Mouse (Mus musculus) lung, adult 18-20 months (tissue): Measurements from ENCODE around the gene Gcg.

Source experiments
- DNase-seq, 2 experiments: peaks; one replicate each; pipeline ENCODE4 v3.0.0; 2022; ENCODE audit warnings: mixed read lengths in 2 of 2

The Gcg gene

DNA sequence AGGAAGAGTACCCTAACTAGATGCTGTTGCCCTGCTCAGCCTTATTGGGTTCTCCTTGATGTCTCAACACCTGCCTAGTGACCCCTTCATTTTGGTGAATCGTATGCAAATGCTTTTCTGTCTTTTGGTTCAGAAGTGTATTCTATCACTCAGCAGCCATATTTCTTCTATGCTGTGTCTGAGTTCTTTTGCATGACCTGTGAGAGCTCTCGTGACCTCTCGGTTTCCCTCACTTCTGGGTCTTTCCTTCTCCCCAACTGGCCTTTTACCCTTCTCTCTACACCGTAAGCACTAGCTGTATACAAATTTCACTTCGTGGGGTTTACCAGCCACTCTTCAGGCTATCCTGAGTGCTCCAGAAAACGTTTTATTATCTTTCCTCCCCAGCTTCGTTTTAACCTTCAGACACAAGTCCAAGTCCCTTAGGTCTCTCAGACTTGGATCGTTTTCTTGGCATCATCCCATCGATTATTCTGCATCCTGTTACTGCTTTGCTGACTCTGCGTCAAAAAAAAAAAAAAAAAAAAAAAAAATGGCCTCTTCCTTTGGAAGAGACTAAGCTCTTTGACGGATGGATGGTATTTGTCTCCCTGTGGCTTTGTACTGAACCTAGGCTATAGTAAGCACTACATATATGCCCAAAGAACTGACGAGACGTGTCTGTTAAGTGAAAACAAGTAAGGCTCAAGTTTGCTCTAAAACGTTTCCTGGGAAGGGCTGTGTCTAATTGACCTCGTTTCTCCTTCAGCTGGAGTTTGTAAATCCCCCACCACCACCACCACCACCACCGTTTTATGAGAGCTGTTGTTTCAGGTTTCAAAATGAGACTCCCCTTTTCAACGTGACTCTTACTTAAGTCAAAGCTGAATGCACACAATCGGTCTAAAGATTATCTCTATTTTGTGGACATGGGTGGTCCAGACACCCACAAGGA lies 23.9 kb downstream of the Gcg start:
- DNase-seq, result no peak

DNA sequence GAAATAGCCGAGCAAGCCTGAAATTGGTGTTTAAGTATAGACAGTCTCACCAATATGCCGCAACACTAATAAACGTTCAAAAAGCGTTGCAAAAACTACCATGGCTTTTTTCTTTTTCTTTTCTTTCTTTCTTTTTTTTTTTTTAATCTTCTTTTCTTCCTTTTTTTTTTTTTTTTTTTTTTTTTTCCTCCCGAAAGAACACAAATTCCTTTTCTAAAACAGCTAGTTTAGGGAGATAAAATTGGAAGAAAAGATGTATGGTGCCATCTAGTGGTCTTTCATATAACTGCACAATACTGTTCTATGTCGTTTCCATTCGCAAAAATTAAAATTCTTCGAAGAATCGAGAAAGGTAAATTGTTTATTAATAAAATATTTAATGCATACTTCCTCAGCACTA lies 25.4 kb downstream of the Gcg start:
- DNase-seq, result no peak

DNA sequence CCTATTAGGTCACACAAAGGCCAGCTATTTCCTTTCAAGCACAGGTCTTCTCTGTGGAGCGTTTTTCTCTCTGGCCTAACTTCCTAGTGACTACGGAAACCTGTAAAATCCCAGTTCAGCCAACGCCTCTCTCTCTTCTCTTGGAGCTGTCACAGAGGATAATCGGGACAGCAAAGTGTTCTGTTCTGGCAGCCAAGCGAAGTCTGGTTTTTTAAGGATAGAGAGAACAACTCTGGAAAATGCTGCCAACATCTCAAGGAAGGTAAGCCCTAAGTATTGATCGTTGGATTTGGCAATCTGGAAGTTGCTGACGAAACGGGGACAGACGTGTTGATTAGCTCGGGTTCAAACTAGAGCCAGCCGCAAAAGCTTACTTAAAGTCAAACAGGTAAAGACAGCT lies 28.5 kb downstream of the Gcg start:
- DNase-seq, result no peak

DNA sequence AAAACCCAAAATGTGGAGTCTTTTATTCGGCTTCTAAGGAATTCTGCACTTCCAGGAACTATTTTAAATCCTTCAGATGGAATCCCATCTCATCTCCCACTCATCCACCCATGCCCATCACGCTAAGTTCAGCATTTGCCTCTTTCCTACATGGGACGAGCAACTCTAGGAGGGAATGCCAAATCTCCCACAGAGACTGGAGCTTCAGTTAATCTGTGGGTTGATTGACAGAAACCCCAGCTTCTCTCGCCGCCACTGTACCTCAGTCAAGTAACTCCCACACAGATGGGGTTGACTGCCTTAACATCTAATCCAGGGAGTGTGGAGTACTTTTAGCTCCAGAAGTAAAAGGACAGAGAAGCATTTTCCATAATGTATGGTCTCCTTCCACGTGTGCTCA lies 29.4 kb downstream of the Gcg start:
- no peak for DNase-seq

DNA sequence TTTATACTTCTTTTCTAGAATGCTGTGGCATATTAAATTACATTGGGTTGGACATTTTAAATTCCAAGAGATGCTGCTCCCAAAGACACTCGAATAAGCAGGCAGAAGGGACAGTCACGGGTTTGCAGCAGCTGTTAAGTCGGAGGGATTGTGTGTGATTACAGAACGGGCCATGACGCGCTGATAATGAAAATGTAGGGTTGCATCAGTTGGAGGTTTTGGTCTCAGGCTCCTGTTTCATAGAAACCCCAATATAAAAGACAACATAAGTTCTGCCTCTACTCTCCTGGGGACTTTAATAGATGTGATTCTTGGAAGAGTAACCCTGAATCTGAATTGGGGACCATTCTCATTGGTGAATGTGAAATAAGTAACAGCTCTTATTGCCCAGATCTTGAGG lies 33.1 kb downstream of the Gcg start:
- DNase-seq, result no peak

DNA sequence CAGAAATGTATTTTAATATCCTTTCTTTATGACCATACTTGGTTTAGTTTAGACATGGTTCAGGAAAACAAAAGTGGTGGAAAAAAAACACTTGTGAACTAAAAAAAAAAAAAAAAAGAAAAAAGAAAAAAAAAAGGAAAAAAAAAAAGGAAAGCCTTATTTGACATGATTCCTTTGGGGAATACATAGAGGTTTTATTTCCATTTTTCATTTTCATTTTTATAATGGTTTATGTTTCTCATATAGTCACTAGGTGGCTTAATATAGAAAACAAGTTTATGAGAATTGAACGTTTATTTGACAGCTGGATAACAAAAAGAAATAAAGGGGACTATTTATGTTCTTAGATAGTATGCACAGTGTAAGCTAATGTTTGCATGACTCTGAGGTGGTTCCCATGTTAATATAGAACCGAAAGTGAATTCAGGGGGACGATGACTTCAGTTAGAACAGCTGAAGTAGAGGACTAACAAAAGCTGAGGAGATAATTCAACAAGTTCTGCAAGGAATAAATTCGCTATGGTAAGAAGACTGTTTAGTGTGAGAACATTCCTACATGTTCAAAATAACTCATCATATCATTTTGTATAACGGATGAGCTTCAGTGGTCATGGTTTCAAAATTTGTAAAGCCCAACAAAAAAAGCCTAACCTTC lies 33.6 kb downstream of the Gcg start:
- no peak for DNase-seq

DNA sequence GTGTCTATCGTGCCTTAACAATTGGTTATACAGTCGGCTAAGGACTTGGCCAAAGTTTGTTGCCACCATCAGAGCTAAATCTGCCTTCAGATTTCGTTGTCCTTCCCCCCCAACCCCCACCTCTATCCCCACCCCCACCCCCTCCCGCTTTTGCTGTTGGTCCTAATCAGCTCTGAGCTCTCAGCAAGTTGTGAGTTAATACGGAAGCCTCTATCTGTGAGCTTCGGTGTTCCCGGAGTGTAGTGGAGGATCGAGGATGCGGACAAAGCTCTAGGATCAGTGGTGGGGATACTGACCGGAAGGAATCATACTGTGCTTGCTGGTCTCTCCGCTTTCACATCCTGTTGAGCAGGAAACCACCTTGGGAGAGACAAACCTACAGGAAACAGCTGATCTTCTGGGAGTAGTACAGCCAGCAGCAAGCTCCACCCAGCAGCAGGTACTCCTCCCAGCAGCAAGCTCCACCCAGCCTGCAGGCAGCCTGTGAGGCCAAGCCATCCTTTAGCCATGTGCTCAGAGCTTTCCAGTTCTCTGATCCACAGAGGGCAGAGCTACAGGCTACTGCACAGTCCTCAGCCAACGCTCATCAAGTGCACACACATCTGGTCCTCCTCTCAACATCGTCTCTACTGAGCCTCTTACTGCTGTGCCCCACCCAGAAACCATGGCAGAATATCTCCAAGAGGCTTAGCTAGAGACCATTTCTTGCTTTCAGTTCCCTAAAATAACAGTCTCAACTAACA lies 42.5 kb downstream of the Gcg start:
- peak; percentile 45 to 64 for DNase-seq

DNA sequence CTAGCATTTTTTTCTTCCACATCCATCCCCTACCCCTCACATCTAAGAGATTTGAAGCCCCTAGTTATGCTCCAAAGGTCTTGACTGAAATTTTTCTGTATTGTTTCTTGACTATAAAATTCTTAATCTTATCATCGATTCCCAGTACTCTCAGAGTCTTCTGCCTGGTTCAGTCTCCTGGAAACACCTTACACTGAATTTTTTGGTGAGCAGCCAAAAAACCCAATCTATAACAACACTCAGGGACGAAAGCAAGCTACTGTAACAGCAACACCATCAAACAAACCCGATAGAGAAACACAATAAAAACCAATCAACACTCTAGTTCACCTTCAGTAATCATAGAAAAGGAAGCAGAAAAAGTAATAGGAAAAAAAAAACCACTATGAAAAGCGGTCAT lies 43.4 kb downstream of the Gcg start:
- no peak for DNase-seq

DNA sequence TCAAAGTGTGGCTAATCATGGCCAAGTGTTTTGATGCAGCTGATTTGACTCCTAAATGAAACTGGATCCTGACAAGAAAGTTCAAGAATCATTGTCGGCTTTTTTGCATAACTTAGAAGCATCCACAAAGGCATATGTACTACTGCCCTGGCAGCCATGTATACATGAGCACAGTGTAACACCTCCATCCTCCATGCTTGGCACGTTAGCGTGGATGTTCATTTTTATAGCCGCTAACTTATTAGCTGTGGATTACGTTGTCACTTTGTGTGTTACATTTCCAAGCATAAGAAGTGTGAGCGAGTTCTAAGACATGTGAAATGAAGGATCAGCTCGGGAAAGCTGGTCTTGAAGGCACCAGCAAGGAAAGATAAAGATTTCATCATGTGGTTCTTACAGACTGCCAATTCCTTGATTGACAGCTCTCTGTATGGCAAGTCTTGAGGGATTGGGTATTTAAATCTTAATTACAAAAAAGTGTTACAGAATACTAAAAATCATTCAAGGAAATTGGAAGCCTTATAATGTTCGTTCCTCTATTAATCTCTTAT lies 52.1 kb downstream of the Gcg start:
- no peak for DNase-seq

DNA sequence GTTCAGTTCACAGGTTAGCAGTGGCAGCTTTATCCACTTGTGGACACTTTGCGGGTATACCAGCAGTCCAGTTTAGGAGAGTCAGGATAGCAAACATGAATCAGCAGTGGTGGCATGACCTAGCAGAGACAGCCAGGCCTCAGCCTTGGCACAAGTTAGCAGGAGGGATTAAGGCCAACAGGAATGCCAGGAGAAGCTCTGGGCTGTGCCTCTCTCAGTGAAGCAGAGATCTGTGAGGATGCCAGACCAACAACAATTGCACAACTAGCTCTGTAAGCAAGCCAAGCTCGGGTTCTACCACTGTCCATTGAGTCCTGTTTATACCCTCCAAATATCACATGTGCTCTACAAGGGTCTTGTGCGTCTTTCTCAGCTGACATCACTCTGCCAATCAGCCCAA lies 57.5 kb downstream of the Gcg start:
- DNase-seq, result peak in 1 of 2 experiments; percentile 27
